Mouse (Mus musculus) megakaryocyte, embryonic 14.5 days (primary cell): ENCODE measurements around the gene Myo1f. TPM values are rescaled to one million over a fixed set of nuclear protein-coding genes. Genes with fewer than 3 reads are reported as not detected.

Experiments
- H3K27me3 ChIP-seq: replicated peaks from 2 replicates; pipeline ENCODE3; 2012; ENCODE audit warnings: inconsistent platforms
- H3K36me3 ChIP-seq: replicated peaks from 2 replicates; pipeline ENCODE3; 2012; ENCODE audit warnings: low read length, inconsistent platforms, mixed read lengths
- H3K4me1 ChIP-seq: 2 replicates; pipeline ENCODE4 v1.6.1; 2012; ENCODE audit warnings: inconsistent platforms
- H3K4me3 ChIP-seq: replicated peaks from 2 replicates; pipeline ENCODE3; 2012; ENCODE audit warnings: moderate library complexity, mild to moderate bottlenecking, inconsistent platforms
- H3K9me3 ChIP-seq: 2 replicates; pipeline ENCODE4 v1.6.1; 2012; ENCODE audit warnings: inconsistent platforms
- FLI1 ChIP-seq: IDR thresholded peaks from 2 replicates; pipeline ENCODE4 v1.6.1; 2012; ENCODE audit warnings: low read length, inconsistent platforms, mixed read lengths
- GATA1 ChIP-seq: IDR thresholded peaks from 3 replicates; pipeline ENCODE4 v1.6.1; 2012; ENCODE audit warnings: mixed read lengths, low read length, inconsistent platforms, borderline replicate concordance
- polyA plus RNA-seq: library from polyadenylated mRNA; stranded (reverse); fragments of >175 nt; gene quantifications from 2 replicates; pipeline ENCODE4 v1.2.3, GENCODE M21; 2012; ENCODE audit warnings: low replicate concordance; ENCODE audit not compliant: insufficient read depth

The Myo1f gene
- polyA plus RNA-seq, 1 experiment = 19.9 TPM

DNA sequence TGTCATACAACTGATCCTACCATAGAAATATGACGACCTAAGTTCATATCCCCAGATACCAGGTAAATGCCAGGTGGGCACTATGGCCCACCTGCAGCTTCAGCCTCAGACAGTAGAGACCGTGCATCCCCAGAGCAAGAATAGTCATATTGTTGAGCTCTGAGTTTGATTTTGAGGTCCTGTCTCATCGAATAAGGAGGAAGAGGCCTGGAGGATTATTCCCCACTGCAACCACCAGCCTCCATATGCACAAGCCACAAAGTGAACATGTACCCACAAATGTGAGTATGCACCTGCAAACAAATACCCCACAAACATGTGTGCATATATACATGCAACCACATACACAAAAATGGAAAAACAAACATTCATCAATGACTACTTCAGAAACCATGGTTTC is 71.8 kb downstream of the Myo1f start:
- no peak for TF ChIP-seq FLI1
- TF ChIP-seq GATA1 = no peak
- Histone ChIP-seq H3K27me3 (no peaks in the 10 kb centered on the region), H3K4me3 (no peak overlapping the region), H3K9me3 (no peaks in the 10 kb centered on the region), H3K4me1 (peaks cover 40% of the 10 kb centered on the region), H3K36me3 (peaks cover 24% of the 10 kb centered on the region)

DNA sequence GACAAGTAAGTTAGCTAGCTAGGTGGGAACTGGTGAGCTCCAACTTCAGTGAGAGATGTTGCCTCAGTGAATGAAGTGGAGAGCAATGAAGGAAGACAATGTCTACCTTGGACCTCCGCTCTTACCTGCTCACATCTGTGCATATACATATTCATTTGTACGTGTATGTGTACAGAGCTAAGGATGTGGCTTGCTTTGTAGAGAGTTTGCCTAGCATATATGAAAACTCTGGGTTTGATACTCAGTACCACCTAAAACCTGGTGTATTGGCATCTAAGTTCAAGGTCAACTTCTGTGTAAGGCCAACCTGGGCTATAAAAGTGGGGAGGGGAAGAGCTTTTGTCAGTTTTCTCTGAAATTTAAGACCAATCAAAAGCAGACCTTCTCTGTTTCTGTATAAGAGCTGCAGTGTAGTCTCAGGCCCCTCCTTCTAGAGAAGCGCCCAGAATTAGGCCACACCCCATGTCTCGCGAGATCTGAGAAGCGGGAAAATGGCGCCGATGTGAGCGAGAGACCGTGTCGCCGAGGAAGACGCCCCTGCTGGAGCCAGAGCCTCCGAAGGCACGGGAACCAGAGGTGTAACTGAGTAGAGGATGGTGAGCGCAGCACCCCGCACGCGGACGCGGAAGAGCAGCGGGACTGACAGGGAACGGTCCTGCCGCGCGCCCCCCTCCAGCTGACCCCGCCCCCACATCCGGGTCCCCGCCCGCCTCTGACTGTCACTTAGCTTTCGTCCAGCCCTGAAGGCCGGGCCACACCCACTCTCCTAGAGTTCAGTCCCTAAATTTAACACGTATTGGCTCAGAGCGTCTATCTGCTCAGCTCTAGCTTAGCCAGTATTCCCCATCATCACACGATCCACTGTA is 73.3 kb downstream of the Myo1f start, which contains the start of gene Zfp414:
Gene Zfp414, plus strand, starts transcription at position 470 of the 866 bp plus-strand sequence.
- Histone ChIP-seq H3K27me3 (no peaks in the 10 kb centered on the region), H3K4me1 (peaks cover 40% of the 10 kb centered on the region), H3K4me3 (peak within 1 kb of the TSS; percentile 100), H3K9me3 (no peaks in the 10 kb centered on the region), H3K36me3 (peaks cover 38% of the 10 kb centered on the region)
- no peak for TF ChIP-seq FLI1
- TF ChIP-seq GATA1 = no peak

DNA sequence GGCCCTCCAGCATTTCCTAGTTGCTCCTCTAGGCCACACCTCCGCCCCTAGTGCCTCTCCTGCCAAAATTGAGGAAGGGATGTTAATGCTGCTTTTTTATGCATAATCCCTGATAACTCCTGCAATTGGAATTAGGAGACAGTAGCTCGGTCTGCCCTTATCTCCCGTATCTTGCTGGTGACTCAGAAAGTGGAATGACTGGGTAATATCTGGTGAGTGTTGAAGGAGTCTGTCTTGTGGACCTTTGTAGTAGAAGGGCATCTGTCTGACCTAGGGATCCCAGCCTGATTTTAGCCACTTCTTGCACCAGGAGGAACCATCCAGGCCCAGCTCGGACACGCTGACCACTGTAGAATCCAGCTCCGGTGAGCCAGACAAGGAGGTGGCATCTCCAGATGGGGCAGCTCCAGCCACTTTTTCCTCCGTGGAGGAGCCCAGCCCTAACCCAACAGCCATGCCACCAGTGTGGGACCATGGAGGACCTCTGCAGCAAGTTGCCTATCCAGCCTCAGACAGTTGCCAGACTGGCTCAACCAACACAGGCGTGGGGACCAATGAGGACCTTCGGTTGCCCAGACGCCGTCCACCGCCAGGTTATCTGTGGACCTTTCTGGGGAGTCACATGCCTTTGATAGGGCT is 74.1 kb downstream of the Myo1f start:
- Histone ChIP-seq H3K36me3 (peaks cover 46% of the 10 kb centered on the region), H3K9me3 (no peaks in the 10 kb centered on the region), H3K4me1 (peaks cover 40% of the 10 kb centered on the region), H3K27me3 (no peaks in the 10 kb centered on the region), H3K4me3 (peak overlapping the region; percentile 100)
- no peak for TF ChIP-seq GATA1
- TF ChIP-seq FLI1 = no peak

DNA sequence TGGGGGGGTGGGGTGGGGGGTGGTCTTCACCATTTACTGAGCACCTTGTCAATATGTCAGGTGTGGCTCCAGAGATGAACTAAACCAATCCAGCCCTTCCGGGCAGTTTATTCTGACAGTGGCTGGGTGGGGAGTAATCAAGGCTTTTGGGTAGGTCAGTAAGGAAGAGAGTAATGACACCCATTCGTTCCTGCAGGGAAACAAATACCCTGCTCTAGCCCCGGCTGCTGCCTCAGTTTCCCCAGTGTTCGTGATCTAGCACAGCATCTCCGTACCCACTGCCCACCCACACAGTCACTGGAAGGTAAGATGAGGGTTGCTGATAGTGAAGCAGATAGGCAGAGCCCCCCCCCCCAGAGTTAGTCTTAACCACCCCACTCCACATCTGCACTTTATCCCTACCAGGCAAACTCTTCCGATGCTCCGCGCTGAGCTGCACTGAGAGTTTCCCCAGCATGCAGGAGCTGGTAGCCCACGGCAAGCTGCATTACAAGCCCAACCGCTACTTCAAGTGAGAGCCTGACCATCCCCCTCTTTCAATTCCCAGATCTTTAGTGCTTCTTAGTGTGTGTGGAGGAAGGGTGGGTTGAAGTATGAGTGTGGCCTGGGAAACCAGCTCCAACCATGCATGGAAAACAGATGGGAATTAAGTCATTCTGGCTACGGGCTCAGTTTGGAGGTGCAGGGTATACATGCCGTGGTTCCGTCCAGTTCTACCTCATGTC is 74.8 kb downstream of the Myo1f start:
- H3K36me3 ChIP-seq = peaks cover 53% of the 10 kb centered on the region
- no peaks in the 10 kb centered on the region for H3K27me3 ChIP-seq
- H3K9me3 ChIP-seq = no peaks in the 10 kb centered on the region
- TF ChIP-seq GATA1 (no peak), FLI1 (no peak)
- H3K4me1 ChIP-seq = peaks cover 45% of the 10 kb centered on the region
- peak overlapping the region; percentile 100 for H3K4me3 ChIP-seq

DNA sequence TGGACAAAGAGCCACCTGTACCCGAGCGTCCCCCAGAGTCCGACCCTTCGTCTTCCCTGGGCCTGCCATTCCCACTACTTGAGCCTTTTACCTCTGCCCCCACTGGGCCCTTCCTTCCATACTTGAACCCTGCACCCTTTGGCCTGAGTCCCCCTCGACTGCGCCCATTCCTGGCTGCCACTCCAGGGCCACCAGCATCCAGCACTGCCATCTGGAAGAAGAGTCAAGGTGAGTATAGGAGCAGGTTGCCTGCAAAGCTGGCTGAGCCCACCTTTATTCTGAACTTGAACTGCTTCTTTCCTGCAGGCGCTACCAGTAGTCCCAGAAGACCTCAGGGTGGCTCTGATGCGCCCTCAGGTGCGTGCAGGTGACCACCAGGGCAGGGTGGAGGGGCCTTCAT is 75.7 kb downstream of the Myo1f start:
- Histone ChIP-seq H3K9me3 (no peaks in the 10 kb centered on the region), H3K27me3 (no peaks in the 10 kb centered on the region), H3K36me3 (peaks cover 62% of the 10 kb centered on the region), H3K4me1 (peaks cover 50% of the 10 kb centered on the region), H3K4me3 (no peak overlapping the region)
- TF ChIP-seq GATA1 = no peak
- TF ChIP-seq FLI1 = no peak

DNA sequence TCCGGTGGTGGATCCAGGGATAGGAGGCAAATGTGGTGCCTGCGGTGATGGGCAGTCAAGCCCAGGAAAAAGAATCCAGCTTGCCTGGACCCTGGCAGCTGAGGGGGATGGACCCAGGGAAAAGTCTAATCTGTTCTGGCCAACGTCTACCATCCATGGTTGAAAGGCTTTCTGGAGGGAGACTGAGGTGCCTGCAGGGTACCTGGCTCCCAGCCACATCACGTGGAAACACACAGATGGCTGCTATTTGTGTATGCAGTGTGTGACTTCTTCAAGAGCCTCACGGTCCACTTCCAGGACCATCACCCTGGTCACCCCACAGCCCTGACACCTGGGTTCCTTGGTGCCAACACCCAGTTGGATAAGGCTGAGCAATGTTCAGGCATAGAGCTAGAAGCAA is 76.3 kb downstream of the Myo1f start:
- H3K9me3 ChIP-seq = no peaks in the 10 kb centered on the region
- no peak overlapping the region for H3K4me3 ChIP-seq
- H3K4me1 ChIP-seq = peaks cover 51% of the 10 kb centered on the region
- peaks cover 65% of the 10 kb centered on the region for H3K36me3 ChIP-seq
- TF ChIP-seq FLI1 = no peak
- TF ChIP-seq GATA1 = no peak
- H3K27me3 ChIP-seq = no peaks in the 10 kb centered on the region

DNA sequence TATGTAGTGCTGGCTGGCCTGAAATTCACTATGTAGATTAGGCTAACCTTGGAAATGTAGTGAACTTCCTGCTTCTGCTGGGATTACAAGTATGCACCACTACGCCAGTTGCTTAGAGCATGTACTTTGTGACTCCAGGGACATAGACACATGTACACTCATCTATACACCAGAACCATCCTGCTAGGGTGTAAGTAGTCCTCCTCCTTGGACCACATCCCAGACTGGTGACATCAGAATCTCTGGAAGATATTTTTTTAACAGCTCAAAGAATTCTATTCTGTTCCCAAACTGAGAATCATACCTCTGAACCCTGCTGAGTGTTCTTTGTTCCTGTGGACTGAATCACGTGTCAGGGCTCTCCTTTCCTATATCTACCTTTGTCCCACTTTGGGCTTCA is 81.5 kb downstream of the Myo1f start:
- Histone ChIP-seq H3K4me1 (peaks cover 65% of the 10 kb centered on the region), H3K4me3 (no peak overlapping the region), H3K27me3 (no peaks in the 10 kb centered on the region), H3K9me3 (no peaks in the 10 kb centered on the region), H3K36me3 (peaks cover 70% of the 10 kb centered on the region)
- no peak for TF ChIP-seq GATA1
- no peak for TF ChIP-seq FLI1

DNA sequence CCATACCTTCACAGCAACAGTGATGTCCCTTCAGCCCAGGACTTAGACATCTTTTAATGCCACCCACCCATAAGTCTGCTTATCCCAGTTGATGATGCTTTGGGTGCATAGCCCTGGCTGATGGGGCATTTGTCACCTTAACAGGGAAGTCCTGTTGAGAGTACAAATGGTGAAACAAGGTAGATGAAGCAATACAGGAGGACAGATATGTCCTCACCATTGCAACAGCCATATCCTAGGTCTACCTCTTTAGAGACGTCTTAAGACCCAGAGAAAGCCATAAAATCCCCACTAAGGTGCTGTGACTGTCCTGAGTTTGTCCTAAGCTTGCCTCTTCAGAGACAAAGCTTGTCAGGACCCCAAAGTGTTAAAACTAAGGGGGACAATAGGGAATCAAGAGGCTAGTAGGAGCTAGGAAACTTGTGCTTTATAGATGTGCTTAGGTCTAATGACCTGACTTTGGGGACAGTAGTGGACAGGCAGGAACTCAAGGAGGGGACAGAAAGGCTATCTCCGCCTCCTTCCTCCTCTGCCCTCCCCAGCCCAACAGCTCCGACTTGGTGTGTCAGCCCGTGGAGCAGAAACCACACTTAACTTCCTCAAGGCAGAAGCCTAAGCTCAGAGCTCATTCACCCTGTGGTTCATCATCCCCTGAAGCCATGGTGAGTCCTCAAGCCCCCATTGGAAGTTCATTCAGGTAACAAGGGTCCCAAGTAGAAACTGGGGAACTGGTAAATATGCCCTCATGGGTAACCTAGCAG is 82.2 kb downstream of the Myo1f start, which contains the start of gene Pram1:
Gene Pram1, plus strand, starts transcription at position 541 of the 761 bp plus-strand sequence.
- TF ChIP-seq FLI1 = no peak
- peaks cover 70% of the 10 kb centered on the region for H3K36me3 ChIP-seq
- H3K4me1 ChIP-seq = peaks cover 67% of the 10 kb centered on the region
- H3K4me3 ChIP-seq = peak within 1 kb of the TSS; percentile 80
- H3K27me3 ChIP-seq = no peaks in the 10 kb centered on the region
- H3K9me3 ChIP-seq = no peaks in the 10 kb centered on the region

DNA sequence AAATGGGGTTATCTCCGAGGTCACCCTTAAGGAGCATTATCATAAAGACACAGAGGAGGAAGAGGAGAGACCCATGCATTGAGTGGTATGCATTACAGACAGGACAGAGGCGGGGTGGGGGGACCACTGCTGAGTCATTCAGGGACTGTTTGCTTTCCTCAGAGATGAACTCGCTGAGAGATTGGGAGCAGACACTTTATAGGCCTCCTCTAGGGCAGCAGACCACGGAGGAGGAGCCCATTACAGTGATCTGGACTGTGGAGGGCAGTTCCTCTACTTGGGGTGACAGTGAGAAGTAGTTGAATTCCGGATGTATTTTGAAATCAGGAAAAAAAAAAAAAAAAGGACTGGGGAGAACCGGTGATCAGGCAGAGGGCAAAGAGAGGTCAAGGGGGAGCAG is 84.2 kb downstream of the Myo1f start:
- Histone ChIP-seq H3K9me3 (no peaks in the 10 kb centered on the region), H3K27me3 (no peaks in the 10 kb centered on the region), H3K4me1 (peaks cover 67% of the 10 kb centered on the region), H3K4me3 (peak overlapping the region; percentile 38), H3K36me3 (peaks cover 72% of the 10 kb centered on the region)
- TF ChIP-seq FLI1 (no peak), GATA1 (no peak)
